Mouse (Mus musculus) bone marrow macrophage, adult 2 months (primary cell): ENCODE data around the gene Kcnk13.

Source experiments
- CTCF ChIP-seq: IDR thresholded peaks from 2 replicates; pipeline ENCODE4 v1.5.1; 2012; ENCODE audit warnings: low read depth, mild to moderate bottlenecking, low read length, moderate library complexity
- POLR2A ChIP-seq: IDR thresholded peaks from 2 replicates; pipeline ENCODE4 v1.6.1; 2012; ENCODE audit warnings: mild to moderate bottlenecking, low read depth, low read length, borderline replicate concordance

DNA sequence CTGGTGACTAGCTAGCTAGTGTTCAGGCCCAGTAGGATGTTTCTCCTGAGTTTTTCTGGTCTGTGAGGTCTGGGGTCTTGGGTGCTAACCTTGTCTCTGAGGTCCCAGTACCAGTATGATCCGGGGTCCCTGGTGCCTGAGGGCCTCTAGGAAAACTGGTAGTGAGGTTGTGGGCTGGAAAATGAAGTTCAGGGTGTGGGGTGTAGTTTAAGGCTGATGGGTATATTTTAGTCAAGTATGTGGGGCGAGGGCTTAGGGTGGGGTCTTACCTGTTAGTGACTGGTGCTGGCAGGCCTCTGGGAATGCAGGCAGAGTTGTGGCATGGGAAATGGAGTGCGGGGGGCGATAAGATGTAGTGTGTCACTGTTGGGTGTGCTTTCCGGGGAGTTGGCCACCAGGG lies 67.4 kb downstream of the Kcnk13 start:
- TF ChIP-seq CTCF (no peak), POLR2A (no peak)
